11 mouse cellular contexts compared by ENCODE assay signal in genomic region chr2:59529574-59530080, GRCm38 (mm10). TPM values are rescaled to one million over a fixed set of nuclear protein-coding genes. Genes with fewer than 3 reads are reported as not detected.
DNase-seq lines count a peak whose midpoint lies in the region; ATAC-seq and TF ChIP-seq lines count a peak whose summit lies in the region.
"Had no signal": no experiment of that assay in that cellular context is flagged by ENCODE, and none has a peak within 500 bp of the region (broad histone marks: within the 10 kb centered on the region; RNA-seq: fewer than 3 reads in every experiment).

No protein-coding gene starts in this region.

- 69% methylated on average over 17 of the region's 17 CpGs for WGBS in heart, adult 2 months
- WGBS in forebrain, embryonic 14.5 days: 31% methylated on average over 17 of the region's 17 CpGs
- 41% methylated on average over 17 of the region's 17 CpGs for WGBS in kidney, postnatal 0 days
- 38% methylated on average over 17 of the region's 17 CpGs for WGBS in neural tube, embryonic 13.5 days

- H3K27me3 ChIP-seq in heart, adult 2 months (ENCODE audit: control insufficient read depth, insufficient read depth, low read length): no peaks in the 10 kb centered on the region
- no peaks in the 10 kb centered on the region for H3K27me3 ChIP-seq in forebrain, embryonic 14.5 days (replicated peaks; ENCODE audit: control insufficient read depth, insufficient read depth, low read length)
- no peaks in the 10 kb centered on the region for H3K27me3 ChIP-seq in kidney, postnatal 0 days (ENCODE audit: insufficient read depth, low read length)
- no peaks in the 10 kb centered on the region; the same call in 1 of the 2 replicates for H3K27me3 ChIP-seq in neural tube, embryonic 13.5 days

- no peak overlapping the region for H3K9ac ChIP-seq in heart, adult 2 months (ENCODE audit: low read depth, low read length)
- H3K9ac ChIP-seq in forebrain, embryonic 14.5 days (ENCODE audit: low read length): no peak overlapping the region
- no peak overlapping the region for H3K9ac ChIP-seq in kidney, postnatal 0 days (ENCODE audit: low read depth, low read length)
- H3K9ac ChIP-seq in neural tube, embryonic 13.5 days: no peak overlapping the region; the same call in 1 of the 2 replicates

- no peaks in the 10 kb centered on the region for H3K9me3 ChIP-seq in forebrain, embryonic 14.5 days (replicated peaks; ENCODE audit: control insufficient read depth, low read length)
- no peaks in the 10 kb centered on the region for H3K9me3 ChIP-seq in kidney, postnatal 0 days (replicated peaks; ENCODE audit: low read length)
- no peaks in the 10 kb centered on the region for H3K9me3 ChIP-seq in neural tube, embryonic 13.5 days

- H3K4me2 ChIP-seq in forebrain, embryonic 14.5 days (ENCODE audit: low read length): no peak overlapping the region
- H3K4me2 ChIP-seq in kidney, postnatal 0 days (ENCODE audit: low read length): no peak overlapping the region
- no peak overlapping the region for H3K4me2 ChIP-seq in neural tube, embryonic 13.5 days

- no peaks in the 10 kb centered on the region for H3K79me2 ChIP-seq in heart, adult 2 months (replicated peaks; ENCODE audit: control insufficient read depth, insufficient read depth, low read length)

- no peaks in the 10 kb centered on the region for H3K36me3 ChIP-seq in heart, adult 2 months (ENCODE audit: control insufficient read depth, insufficient read depth, low read length)
- no peaks in the 10 kb centered on the region for H3K36me3 ChIP-seq in forebrain, embryonic 14.5 days (ENCODE audit: control insufficient read depth, insufficient read depth, low read length)
- H3K36me3 ChIP-seq in kidney, postnatal 0 days (ENCODE audit: insufficient read depth, low read length): no peaks in the 10 kb centered on the region
- H3K36me3 ChIP-seq in neural tube, embryonic 13.5 days: no peaks in the 10 kb centered on the region

- TF ChIP-seq EP300 in heart, adult 2 months (IDR thresholded peaks at IDR 0.05; ENCODE audit: insufficient read depth, low read depth, low read length): no peak

- peaks cover 1% of the 10 kb centered on the region for H3K4me1 ChIP-seq in heart, adult 2 months (ENCODE audit: control insufficient read depth, insufficient read depth, low read length)
- peaks cover 7% of the 10 kb centered on the region; the same call in 1 of the 2 replicates for H3K4me1 ChIP-seq in forebrain, embryonic 14.5 days (ENCODE audit: control insufficient read depth, insufficient read depth, low read length)
- H3K4me1 ChIP-seq in kidney, postnatal 0 days (replicated peaks; ENCODE audit: insufficient read depth, low read length): no peaks in the 10 kb centered on the region; the same call in 1 of the 2 replicates
- peaks cover 13% of the 10 kb centered on the region for H3K4me1 ChIP-seq in neural tube, embryonic 13.5 days (replicated peaks)

- no peak overlapping the region for H3K4me3 ChIP-seq in heart, adult 2 months
- H3K4me3 ChIP-seq in forebrain, embryonic 14.5 days (ENCODE audit: low read depth, low read length): no peak overlapping the region
- H3K4me3 ChIP-seq in kidney, postnatal 0 days (replicated peaks; ENCODE audit: low read depth, low read length): no peak overlapping the region
- H3K4me3 ChIP-seq in neural tube, embryonic 13.5 days: no peak overlapping the region

- H3K27ac ChIP-seq in heart, adult 2 months: peak overlapping the region; percentile 40
- H3K27ac ChIP-seq in forebrain, embryonic 14.5 days (ENCODE audit: low read depth, low read length): no peak overlapping the region
- peak overlapping the region; percentile 19; the same call in 1 of the 2 replicates for H3K27ac ChIP-seq in kidney, postnatal 0 days
- H3K27ac ChIP-seq in neural tube, embryonic 13.5 days (replicated peaks): no peak overlapping the region

- ATAC-seq in forebrain, embryonic 14.5 days: 0 out of 2 replicates have a peak, but pooled peaks have one; percentile 37
- peak; percentile 59 for ATAC-seq in kidney, postnatal 0 days (replicated peaks; ENCODE audit: low FRiP score, low read depth)
- ATAC-seq in neural tube, embryonic 13.5 days (ENCODE audit: low read depth): peak; percentile 23; the same call in 1 of the 2 replicates
- ATAC-seq: activated CD4-positive, CD25-positive, alpha-beta regulatory T cell, adult 4 months had no signal

- no peak for TF ChIP-seq CTCF in heart, adult 2 months (IDR thresholded peaks at IDR 0.05)
- TF ChIP-seq CTCF in kidney, postnatal 0 days (IDR thresholded peaks at IDR 0.05; ENCODE audit: low read depth): no peak

- no peak for TF ChIP-seq POLR2A in heart, adult 2 months (IDR thresholded peaks at IDR 0.05; ENCODE audit: insufficient read depth, low read depth, low read length)

- intact Hi-C loops in heart, adult 2 months (cut with DNase I): loop anchor here (5.0 to 10.0 kb wide), 3 partner anchors 143 to 675 kb away; partner anchors contain the start of genes Baz2b and March7
- intact Hi-C loops in gastrocnemius, postnatal 36 days (cut with DNase I): loop anchor here (10.0 kb wide), 1 partner anchor 895 kb away; no protein-coding TSS in a partner anchor

- DNase-seq in heart, adult 2 months: no peak
- DNase-seq in heart, adult 8-10 months (ENCODE audit: low spot score): no peak
- DNase-seq in forebrain, embryonic 14.5 days (ENCODE audit: low spot score): peak; percentile 34
- no peak for DNase-seq in kidney, postnatal 0 days (ENCODE audit: low spot score)
- DNase-seq in gastrocnemius, postnatal 36 days: no peak
- no peak for DNase-seq in lung, postnatal 10 days
- DNase-seq in layer of hippocampus, postnatal 25 days (ENCODE audit: extremely low spot score in 1 of 2, low spot score in 1 of 2): no peak
- DNase-seq: heart, postnatal 4 days; thymus, postnatal 4 days had no signal

RNA-seq across cellular contexts. Expression of gene Dapl1, which starts 45.2 kb away (rescaled TPM):
- not detected for total RNA-seq in heart, adult 2 months (2021)
- not detected in 2 replicates for polyA plus RNA-seq in heart, adult 2 months (2012; rRNA removed)
- not detected for total RNA-seq in heart, adult 8-10 months (2022)
- polyA plus RNA-seq in forebrain, embryonic 14.5 days (2014; fragmentation: Nextera tagmentation; extraction: Ambion mirVana): 0.66 and 1.3 TPM in 2 replicates
- 9.7 and 13.0 TPM in 2 replicates for polyA plus RNA-seq in kidney, postnatal 0 days (2015; fragmentation: Nextera tagmentation; extraction: Ambion mirVana)
- 0.77 TPM in 1 of 2 replicates, not detected in the other for polyA plus RNA-seq in neural tube, embryonic 13.5 days (2015; fragmentation: Nextera tagmentation; extraction: Ambion mirVana)
- total RNA-seq in gastrocnemius, postnatal 36 days (2021): not detected
- not detected for total RNA-seq in layer of hippocampus, postnatal 25 days (2021)
- total RNA-seq: heart, postnatal 4 days had no signal

Comparison
In these comparisons a context has a peak if more than half of its experiments do, and no peak if none do; other contexts are left out.
1. H3K27ac ChIP-seq: peak in heart, adult 2 months (single experiment) and kidney, postnatal 0 days (single experiment); none in forebrain, embryonic 14.5 days (single experiment) and neural tube, embryonic 13.5 days (single experiment).
2. Peak in every context shown above with its lines, with median percentiles within 50 percentile points of each other: ATAC-seq.